Mouse (Mus musculus) regulatory T cell (primary cell): ENCODE data around the gene Cntd1.

Experiments used
- in situ Hi-C: fragments of 300-600 bp; cut with MboI, MseI; formaldehyde crosslinking; loops from one replicate; pipeline ENCODE4 v1.15.1; 2025; ENCODE audit warnings: high pct_unique_total_duplicates

The Cntd1 gene

DNA sequence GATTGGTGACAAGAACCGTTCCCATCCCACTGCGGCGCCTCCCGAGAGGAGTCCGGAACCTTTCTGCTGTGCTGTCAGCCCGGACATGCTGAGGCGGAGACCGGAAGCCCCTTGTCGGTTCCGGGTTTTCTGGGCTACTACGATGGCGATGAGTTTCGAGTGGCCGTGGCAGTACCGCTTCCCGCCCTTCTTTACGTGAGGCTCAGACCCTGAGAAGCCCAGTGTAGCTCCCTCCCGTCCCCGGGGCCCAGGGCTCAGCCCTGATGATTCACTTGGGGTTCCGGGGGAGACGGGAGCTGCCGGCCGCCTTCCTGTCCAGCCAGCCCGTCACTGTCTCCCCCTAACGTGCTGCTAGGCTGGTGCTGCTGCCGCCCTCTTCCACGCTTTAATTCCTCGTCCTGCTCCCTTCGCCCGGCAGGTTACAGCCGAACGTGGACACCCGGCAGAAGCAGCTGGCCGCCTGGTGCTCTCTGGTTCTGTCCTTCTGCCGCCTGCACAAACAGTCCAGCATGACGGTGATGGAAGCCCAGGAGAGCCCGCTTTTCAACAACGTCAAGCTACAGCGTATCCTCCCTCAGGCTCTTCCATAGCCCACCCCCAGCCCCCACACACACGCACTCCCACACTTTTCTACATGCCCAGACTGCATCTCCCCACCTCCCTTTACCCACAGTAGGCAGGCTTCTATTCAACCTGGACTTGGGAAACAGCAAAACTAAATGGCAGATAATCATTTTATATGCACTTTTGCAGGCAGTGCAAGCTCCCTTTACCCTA, 25.0 kb upstream of the Cntd1 start, which contains the start of gene Vps25:
TSS of gene Vps25 (plus strand) at position 95 of the 777 bp plus-strand sequence.
- in situ Hi-C loops, result loop anchor here (10.0 kb wide), 1 partner anchor 1201 kb away; no protein-coding TSS in a partner anchor

DNA sequence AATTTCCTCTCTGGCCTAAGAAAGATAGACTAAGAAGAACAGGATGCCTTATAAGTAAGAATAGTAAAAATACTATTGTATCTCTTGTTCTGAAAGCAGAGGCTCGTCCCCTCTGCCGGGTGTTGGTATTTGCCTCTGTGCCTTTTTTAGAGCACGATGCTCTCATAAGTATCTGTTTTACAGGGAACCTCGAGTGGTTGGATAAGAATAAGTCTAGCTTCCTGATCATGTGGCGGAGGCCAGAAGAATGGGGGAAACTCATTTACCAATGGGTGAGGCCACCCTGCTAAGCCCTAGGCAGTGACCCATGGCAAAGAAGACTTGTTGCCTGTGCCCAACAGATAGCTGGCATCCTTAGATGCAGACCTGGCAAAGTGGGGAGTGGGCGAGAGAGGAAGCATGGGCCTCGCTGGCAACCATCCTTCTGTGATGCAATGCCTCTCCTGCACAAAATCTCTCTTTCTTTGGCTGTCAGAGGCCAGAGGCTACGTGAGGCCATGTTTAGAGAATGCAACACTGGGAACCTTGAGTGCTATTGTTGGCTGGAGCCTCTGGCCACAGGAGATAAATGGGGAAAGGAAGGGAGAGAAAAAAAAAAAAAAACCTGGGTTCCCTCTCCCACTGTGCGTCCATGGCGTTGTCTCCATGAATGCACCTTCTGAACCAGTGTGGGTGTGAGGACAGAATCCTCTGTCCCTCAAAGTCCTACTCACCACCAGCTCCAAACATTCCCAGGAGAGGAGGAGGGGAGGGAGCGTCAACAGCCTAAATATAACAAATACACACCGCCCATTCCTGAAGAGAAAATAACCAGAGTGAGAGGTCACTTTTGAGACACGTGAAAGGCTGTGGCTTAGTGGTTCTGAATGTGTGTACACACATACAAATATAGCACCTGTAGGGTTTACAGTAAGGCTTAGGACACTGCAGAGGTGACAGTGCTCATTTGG, 22.7 kb upstream of the Cntd1 start:
- in situ Hi-C loops, result loop anchor here (10.0 kb wide), 1 partner anchor 1199 kb away; no protein-coding TSS in a partner anchor

DNA sequence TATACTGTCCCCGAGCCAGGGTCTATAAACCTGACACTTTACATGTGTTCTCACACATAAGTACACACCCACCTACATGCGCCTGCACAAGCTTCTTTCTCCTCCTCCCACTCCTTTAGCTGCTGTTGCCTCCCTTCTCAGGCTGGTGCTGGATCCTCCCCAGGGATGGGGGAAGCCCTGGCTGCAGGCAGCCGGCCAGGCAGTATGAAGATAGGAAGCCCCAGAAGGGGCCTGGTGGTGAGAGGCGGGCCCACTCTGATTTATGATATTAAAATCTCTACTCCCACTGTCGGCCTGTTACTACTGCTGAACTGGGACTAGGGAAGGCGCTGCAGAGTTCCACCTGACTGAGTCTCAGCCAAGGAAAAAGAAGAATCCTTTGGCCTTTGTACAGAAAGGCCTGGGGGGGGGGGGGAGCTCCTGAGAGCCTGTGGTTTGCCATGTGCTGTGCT, 19.5 kb upstream of the Cntd1 start:
- in situ Hi-C loops, result loop anchor here (10.0 kb wide), 1 partner anchor 1196 kb away; no protein-coding TSS in a partner anchor

- in situ Hi-C loops, result loop anchor here (10.0 kb wide), 1 partner anchor 1195 kb away; no protein-coding TSS in a partner anchor
Observed at GRCm38 (mm10) chr11:101259948-101260825, 18.6 kb upstream of the Cntd1 start, which contains the start of gene Wnk4. Gene Wnk4 (plus strand): TSS chr11:101260567.

- in situ Hi-C loops, result no loop called here
Observed at GRCm38 (mm10) chr11:101260826-101261380, 17.9 kb upstream of the Cntd1 start.

- in situ Hi-C loops, result no loop called here
Observed at GRCm38 (mm10) chr11:101262272-101262967, 16.4 kb upstream of the Cntd1 start.

DNA sequence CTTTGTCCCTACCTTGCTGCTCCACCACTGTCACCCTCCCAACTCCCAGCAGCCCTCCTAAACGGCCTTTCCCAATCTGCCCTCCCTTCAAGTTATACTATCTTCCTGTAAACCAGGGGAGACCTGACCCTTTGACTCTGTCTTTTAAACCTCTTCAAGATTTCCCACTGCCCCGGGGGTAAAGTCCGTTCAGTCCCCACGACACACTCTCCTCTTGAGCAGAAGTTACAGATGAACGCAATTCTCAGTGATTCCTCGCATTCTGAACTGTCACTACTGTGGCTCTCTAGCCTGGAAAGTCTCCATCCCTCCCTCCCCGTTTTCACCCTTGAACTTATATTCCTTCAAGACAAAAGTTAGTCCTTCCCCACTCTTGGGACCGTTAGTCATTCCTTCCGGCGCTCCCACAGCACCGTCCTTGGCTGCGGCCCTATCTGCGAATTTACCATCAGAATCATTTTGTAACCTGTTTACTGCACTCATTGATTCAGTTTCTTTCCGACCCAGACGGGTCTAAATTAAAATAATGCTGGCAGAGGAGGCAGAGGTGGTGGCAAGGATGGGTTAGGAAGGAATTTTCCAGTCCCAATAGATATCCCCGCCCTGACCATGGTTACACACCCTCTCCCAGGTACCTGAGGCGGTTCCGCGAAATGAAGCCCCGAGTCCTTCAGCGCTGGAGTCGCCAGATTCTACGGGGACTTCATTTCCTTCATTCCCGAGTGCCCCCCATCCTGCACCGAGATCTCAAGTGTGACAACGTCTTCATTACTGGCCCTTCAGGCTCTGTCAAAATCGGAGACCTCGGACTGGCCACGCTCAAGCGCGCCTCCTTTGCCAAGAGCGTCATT, 15.4 kb upstream of the Cntd1 start:
- in situ Hi-C loops, result no loop called here

- in situ Hi-C loops, result no loop called here
Observed at GRCm38 (mm10) chr11:101263989-101264280, 14.9 kb upstream of the Cntd1 start.

DNA sequence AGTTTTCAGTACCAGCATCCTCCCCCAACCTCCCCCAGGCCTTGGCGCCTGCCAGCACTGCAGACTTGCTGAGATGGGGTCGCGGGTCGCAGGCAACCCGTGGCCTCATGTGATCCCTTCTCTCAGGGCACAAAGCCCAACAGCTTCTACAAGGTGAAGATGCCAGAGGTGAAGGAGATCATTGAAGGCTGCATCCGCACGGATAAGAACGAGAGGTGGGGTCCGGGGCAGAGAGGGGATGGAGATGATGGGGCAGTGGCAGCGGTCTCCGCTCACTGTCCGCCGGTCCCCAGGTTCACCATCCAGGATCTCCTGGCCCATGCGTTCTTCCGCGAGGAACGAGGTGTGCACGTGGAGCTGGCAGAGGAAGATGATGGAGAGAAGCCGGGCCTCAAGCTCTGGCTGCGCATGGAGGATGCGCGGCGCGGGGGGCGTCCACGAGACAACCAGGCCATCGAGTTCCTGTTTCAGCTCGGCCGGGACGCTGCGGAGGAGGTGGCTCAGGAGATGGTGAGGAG, 13.8 kb upstream of the Cntd1 start:
- in situ Hi-C loops, result no loop called here

DNA sequence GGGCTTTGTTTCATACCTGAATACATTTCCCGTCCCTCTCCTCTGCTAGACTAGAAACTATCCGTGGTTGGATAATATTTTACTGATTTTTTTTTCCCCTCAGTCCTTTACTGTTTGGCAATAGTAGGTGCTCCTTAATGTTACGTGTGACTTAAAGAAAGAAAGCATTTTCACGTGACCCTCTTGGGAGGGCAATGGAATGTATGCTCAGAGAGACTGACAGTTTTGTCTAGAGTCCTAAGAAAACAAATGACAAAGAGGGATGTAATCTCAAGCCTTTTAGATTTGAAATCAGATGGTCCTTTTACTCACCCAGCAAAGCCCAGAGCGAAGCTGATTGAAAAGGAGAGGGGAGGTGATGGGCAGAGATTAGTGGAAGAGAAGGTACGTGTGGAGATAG, 12.9 kb upstream of the Cntd1 start:
- in situ Hi-C loops, result no loop called here

GRCm38 (mm10) chr11:101269577-101270116, 9.2 kb upstream of the Cntd1 start:
- in situ Hi-C loops, result no loop called here

DNA sequence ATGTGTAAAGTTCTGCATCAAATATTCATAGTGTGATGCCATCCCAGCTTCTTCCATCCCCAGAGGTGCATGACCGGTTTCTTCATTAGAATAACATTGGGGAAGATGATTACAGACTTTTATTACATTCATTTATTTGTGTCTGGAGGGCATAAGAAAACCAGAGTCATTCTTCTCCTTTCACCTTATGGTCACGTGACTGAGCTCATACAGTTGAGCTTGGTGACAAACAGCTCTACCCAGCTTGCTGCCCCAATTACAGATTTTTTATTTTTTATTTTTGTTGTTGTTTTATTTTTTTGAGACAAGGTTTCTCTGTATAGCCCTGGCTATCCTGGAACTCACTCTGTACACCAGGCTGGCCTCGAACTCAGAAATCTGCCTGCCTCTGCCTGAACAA, 6.4 kb upstream of the Cntd1 start:
- in situ Hi-C loops, result no loop called here

DNA sequence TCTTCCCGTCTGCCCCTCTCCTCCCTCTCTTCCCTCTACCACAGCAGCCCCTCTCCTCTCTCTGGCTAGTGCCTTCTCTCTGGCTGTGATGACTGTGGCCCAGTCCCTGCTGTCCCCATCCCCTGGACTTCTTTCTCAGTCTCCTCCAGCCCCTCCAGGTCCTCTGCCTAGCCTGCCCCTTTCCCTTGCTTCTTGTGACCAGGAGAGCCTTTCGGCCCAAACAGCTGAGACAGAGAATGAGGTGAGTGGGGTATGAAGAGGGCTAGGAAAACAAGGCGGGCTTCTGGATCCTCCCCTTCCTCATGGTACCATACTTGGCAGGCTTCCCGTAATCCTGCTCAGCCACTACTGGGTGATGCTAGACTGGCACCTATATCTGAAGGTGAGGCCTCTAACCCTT, 3.5 kb upstream of the Cntd1 start:
- in situ Hi-C loops, result no loop called here

DNA sequence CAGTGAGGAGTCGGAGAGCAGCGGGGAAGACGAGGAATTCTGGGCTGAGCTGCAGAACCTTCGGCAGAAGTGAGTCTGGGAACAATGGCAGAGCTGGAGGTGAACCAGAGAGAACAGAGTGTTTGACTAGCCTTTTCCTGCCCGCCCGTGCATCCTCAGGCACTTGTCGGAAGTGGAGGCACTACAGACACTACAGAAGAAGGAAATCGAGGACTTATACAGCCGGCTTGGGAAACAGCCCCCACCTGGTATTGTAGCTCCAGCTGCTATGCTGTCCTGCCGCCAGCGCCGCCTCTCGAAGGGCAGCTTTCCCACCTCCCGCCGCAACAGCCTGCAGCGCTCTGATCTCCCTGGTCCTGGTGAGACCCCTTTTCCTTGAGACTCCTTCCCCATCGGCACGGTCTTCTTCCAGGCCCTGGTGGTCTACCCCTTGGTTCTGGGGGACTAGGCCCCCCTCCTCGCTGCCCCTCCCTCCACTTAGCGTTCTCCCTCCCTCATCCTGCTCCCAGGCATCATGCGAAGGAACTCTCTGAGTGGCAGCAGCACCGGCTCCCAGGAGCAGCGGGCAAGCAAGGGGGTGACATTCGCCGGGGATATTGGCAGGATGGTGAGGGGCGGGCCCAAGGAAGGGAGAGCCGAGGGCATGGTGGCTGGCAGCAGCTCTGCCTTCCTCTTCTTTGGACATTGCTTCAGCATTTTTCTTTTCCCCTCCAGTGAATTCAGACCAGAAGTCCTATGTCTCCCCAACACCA, 2.3 kb upstream of the Cntd1 start:
- in situ Hi-C loops, result no loop called here

DNA sequence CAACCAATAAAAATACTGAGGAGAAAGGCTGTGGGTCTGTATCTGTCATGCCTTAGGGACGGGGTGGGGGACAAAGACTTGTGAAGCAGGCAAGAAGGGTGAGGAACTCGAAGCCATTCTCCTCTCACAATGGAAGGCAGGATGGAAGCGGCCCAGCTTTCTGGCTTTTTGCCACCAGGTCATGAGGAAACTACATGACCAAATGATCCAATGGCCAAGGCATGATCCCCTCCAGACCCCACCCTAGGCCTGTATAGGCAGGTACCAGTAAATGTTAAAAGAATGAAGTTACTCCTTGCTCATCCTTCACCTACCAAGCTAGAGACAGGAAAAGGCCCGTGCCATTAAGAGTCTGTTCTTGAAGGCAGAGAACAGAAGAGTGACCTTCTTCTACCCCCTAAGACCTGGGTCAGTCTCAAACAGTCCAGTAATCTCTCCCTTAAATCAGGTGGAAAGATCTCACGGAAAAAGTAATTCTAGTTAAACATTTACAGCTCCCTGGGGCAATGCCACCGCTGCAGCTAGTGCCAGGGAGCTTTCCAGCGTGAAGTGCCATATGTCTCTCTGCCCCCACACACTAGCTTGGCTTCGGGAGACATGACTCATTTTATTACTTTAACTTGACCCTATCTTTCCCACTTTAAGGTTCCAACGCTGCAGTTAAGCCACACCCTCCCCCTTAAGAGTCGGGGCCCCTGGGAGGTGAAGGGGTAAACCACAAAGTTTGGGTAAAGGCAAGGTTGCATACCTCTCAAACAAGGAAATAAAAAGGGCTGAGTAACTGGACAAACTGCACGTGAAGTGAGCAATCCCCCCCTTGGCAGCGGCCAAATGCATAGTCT, 1.2 kb upstream of the Cntd1 start:
- in situ Hi-C loops, result no loop called here

GRCm38 (mm10) chr11:101279193-101279569, 369 bp downstream of the Cntd1 start:
- in situ Hi-C loops, result no loop called here

- in situ Hi-C loops, result no loop called here
Observed at GRCm38 (mm10) chr11:101280837-101281236, 2.0 kb downstream of the Cntd1 start.
